Mouse (Mus musculus) cortical plate, adult 2 months (tissue): Measurements from ENCODE around the gene Zfp605. TPM values are rescaled to one million over a fixed set of nuclear protein-coding genes. Genes with fewer than 3 reads are reported as not detected.
A peak's percentile ranks its signal among the peaks of the same experiment; 100 is the strongest.
"Not testable (repeated sequence)": the region's sequence is repeated elsewhere in the genome, so short reads cannot be mapped to it uniquely, and the experiment has no call there.

ENCODE experiments used
- H3K27ac ChIP-seq: fragments of 200-500 bp; 2 replicates; pipeline ENCODE4 v1.5.1; 2012; ENCODE audit warnings: low read length, control low read depth, inconsistent platforms; ENCODE audit not compliant: insufficient read depth
- H3K4me1 ChIP-seq: fragments of 200-500 bp; 2 replicates; pipeline ENCODE4 v1.6.1; 2011; ENCODE audit warnings: low read length; ENCODE audit not compliant: control insufficient read depth, insufficient read depth
- H3K4me3 ChIP-seq: fragments of 200-500 bp; 2 replicates; pipeline ENCODE4 v1.5.1; 2011; ENCODE audit warnings: mild to moderate bottlenecking, low read length, control low read depth; ENCODE audit not compliant: insufficient read depth
- CTCF ChIP-seq: fragments of 200-500 bp; IDR thresholded peaks from 2 replicates; pipeline ENCODE4 v1.5.1; 2011; ENCODE audit warnings: mild to moderate bottlenecking, control low read depth, low read length; ENCODE audit not compliant: insufficient read depth; ENCODE audit errors: extremely low read depth
- POLR2A ChIP-seq: fragments of 200-500 bp; IDR thresholded peaks from 2 replicates; pipeline ENCODE4 v1.6.1; 2011; ENCODE audit warnings: mild to moderate bottlenecking, low read length, control low read depth; ENCODE audit not compliant: insufficient read depth; ENCODE audit errors: extremely low read depth
- polyA plus RNA-seq: library from polyadenylated mRNA; depleted of rRNA; stranded (reverse); fragments of >200 nt; gene quantifications from 2 replicates; pipeline ENCODE4 v1.2.3, GENCODE M21; 2012; rRNA removed

The Zfp605 gene
- polyA plus RNA-seq, result 6.8 and 6.9 TPM in 2 replicates

DNA sequence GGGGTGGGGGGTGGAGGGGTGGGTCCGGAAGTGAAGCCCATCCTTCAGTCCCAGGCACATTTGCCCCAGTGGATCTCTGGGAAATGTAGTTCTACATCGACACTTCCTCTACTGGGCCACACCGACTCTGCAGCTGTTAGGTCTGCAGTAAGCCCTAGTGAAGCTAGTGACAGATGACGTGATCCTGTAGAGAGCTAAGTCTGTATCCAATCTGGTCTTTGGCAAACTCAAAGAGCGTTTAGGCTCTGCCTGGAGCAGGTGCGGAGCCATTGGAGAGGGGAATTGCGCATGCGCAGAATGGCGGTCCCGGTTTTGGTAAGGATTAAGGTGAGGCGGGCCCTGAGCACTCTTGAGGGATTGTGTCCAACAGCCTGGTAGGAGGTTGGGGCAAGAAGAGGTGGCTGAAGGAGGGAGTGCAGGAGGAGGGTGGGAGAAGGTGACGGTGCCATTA, at the start of gene Zfp605:
TSS of gene Zfp605 (plus strand) at position 102 of the 451 bp plus-strand sequence.
- TF ChIP-seq CTCF (no peak), POLR2A (peak; percentile 68)
- no peaks in the 10 kb centered on the region for H3K4me1 ChIP-seq
- H3K4me3 ChIP-seq, result peak within 1 kb of the TSS; percentile 83
- H3K27ac ChIP-seq, result peak within 1 kb of the TSS; percentile 16; the same call in 1 of the 2 replicates

DNA sequence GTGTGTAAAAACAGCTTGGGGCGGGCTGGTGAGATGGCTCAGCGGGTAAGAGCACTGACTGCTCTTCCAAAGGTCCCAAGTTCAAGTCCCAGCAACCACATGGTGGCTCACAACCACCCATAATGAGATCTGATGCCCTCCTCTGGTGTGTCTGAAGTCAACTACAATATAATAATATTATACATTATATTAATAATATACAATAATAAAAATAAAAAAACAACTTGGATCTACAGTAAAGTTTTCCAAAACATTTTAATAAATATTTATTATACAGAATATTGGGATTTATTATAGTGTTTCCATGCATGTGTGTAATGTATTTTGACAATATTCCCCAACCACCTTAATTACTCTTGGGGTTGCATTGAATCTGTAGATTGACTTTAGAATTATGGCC, 37.5 kb upstream of the Zfp605 start, which contains the start of gene Gm17655:
TSS of gene Gm17655 (minus strand) at position 101 of the 400 bp plus-strand sequence.
- not testable (repeated sequence) for H3K27ac ChIP-seq, H3K4me1 ChIP-seq, H3K4me3 ChIP-seq

DNA sequence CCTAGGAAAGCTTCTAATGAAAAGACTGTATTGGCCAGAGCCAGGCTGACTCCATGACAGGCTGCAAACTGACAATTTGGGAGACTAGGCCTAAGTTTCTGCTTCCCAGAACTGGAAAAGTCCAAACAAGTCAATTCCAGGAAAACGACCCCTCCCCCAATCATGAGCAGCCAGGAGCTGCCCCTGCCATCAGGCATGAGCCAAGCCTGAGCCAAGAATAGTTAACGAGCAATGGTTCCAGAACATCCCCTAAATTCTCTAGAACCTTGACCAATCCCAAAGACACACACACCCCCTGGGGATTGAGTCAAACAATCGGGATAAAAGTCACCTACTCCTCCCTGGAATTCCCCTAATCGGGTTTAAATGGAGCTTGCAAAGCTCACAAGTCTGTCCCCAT, 26.9 kb upstream of the Zfp605 start:
- Histone ChIP-seq H3K4me3 (no peak overlapping the region), H3K27ac (no peak overlapping the region), H3K4me1 (no peaks in the 10 kb centered on the region)
- TF ChIP-seq CTCF (no peak), POLR2A (no peak)

- Histone ChIP-seq H3K27ac (no peak overlapping the region), H3K4me1 (no peaks in the 10 kb centered on the region), H3K4me3 (no peak overlapping the region)
- TF ChIP-seq POLR2A, result no peak
- no peak for TF ChIP-seq CTCF
These were observed 23.6 kb upstream of the Zfp605 start for GRCm38 (mm10) chr5:110086161-110086866.

GRCm38 (mm10) chr5:110091546-110091945, 18.3 kb upstream of the Zfp605 start:
- H3K4me1 ChIP-seq, result no peaks in the 10 kb centered on the region
- H3K4me3 ChIP-seq, result no peak overlapping the region
- TF ChIP-seq POLR2A, result no peak
- TF ChIP-seq CTCF, result no peak

DNA sequence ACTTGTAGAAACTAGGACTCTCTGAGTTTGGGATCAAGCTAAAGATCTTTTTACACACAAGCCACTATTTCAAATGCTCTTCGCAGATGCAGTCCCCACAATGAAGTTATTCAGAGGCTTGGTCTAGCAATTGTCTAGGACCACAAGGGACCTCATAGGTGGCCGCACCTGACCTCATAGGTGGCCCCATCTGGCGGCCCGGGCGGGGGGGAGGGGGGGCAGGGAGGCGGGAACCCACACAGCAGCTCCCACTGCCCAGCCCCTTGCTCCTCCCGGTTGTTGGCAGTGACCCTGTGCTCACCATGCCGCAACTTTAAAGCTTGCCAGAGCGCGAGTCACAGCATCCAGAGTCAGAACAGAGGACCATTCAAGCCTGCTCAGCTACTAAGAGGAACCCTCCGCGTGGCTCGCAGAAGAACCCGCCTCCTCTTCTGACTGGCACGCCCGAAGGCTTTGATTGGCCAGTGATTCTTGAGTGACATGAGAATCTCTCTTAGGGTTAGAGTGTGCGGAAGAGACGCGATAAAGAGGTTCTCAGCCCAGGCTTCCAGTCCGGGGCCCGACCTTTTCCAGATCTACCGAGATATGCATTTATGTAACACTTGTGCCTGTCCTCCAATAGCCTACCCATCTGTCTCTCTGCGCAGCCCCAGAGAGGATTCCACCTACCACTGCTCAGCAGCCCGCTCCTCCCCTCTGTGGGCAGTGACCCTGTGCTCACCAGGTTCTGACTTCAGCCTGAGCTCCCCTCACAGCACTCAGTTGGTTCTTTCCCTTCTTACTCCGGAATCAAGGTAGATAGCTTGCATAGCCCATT, 15.7 kb upstream of the Zfp605 start, which contains the start of gene Gm35315:
TSS of gene Gm35315 (minus strand) at position 391 of the 817 bp plus-strand sequence.
- TF ChIP-seq POLR2A (peak; percentile 48; the same call in 1 of the 2 replicates), CTCF (no peak)
- peak within 1 kb of the TSS; percentile 49; the same call in 1 of the 2 replicates for H3K27ac ChIP-seq
- no peaks in the 10 kb centered on the region for H3K4me1 ChIP-seq
- peak within 1 kb of the TSS; percentile 41 for H3K4me3 ChIP-seq

More at GRCm38 (mm10) chr5:110091546-110091945, 18.3 kb upstream of the Zfp605 start:
- H3K27ac ChIP-seq, result no peak overlapping the region

DNA sequence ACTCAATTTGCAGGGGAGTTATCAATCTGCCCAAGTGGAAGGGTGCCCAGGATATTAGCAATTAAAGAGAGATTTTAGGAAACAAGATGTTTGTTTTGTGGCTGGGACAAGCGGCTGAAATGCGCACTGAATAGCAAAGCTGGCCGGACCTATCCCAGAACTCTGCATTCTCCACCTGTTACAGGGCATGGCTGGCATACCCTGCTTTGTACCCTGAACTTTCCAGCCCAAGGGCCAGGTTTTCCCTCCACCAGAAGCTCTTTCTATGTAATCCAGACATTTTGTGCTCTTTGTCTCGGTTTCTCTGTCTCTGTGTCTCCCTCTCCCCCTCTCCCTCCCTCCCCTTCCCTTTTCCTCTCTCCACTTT, 15.1 kb upstream of the Zfp605 start:
- Histone ChIP-seq H3K4me3 (peak overlapping the region; percentile 41), H3K27ac (peak overlapping the region; percentile 49; the same call in 1 of the 2 replicates)
- TF ChIP-seq CTCF (no peak), POLR2A (no peak)

GRCm38 (mm10) chr5:110098991-110099477, 10.9 kb upstream of the Zfp605 start:
- Histone ChIP-seq H3K27ac (no peak overlapping the region), H3K4me1 (no peaks in the 10 kb centered on the region), H3K4me3 (no peak overlapping the region)
- TF ChIP-seq POLR2A, result no peak
- TF ChIP-seq CTCF, result no peak

More for the DNA sequence above, 15.1 kb upstream of the Zfp605 start:
- no peaks in the 10 kb centered on the region for H3K4me1 ChIP-seq
